Mouse (Mus musculus) urinary bladder, postnatal 25 days (tissue): ENCODE data around the gene Pde8b.
"Not testable (repeated sequence)": the region's sequence is repeated elsewhere in the genome, so short reads cannot be mapped to it uniquely, and the experiment has no call there.

Experiments used
- DNase-seq: peaks from one replicate; pipeline ENCODE4 v3.0.0; 2022; ENCODE audit warnings: low spot score

Gene Pde8b

GRCm38 (mm10) chr13:95221882-95222568, 28.1 kb downstream of the Pde8b start:
- DNase-seq, result no peak

GRCm38 (mm10) chr13:95215661-95216170, 34.4 kb downstream of the Pde8b start:
- DNase-seq, result not testable (repeated sequence)

- DNase-seq, result no peak
These were observed 37.8 kb downstream of the Pde8b start for GRCm38 (mm10) chr13:95212320-95212719.

DNA sequence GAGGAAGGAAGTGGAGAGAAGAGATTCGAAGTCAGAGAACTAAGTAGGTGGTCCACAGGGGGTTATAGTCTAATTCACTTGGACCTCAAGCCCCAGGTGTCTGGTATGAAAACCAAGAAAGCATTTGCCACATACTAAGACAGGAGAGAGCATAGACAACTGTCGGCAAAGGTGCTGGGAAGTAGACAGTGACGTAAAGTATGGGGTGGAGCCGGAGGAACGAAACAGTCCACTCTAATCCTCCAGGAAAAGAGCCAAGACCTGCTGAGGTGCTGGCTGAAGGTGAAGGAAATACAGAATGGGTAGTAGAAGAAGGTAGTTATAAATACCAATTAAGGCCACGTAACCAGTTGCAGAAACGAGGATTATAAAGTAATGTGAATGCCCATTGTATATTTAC, 42.8 kb downstream of the Pde8b start:
- not testable (repeated sequence) for DNase-seq

DNA sequence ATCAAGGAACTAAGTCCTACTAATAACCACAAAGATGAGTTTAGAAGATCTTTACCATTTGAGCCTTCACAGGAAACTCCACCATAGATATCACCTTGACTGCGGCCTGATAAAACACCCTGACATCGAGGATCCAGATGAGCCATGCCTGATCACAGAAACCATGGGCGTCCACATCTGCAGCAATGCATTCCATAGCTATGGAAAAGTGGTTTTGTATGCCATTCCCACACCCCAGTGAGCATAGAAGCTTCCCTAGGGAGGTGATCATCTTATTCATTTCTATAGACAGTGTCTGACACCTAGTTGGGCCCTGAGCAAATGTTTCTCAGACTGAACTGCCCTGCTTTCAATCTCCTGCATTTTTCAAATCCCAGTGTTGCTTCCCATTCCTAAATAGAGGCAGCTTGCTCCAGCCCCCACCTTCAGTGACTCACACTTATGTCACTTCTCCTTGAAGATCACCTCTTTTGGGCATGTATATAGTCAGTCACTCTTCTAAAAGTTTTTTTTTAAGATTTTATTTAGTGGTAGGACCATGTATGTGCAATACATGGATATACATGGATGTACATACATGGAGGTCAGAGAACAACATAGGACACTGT, 47.9 kb downstream of the Pde8b start:
- no peak for DNase-seq

- DNase-seq, result no peak
These were observed 49.3 kb downstream of the Pde8b start for GRCm38 (mm10) chr13:95200817-95201216.

GRCm38 (mm10) chr13:95200036-95200435, 50.1 kb downstream of the Pde8b start:
- no peak for DNase-seq

DNA sequence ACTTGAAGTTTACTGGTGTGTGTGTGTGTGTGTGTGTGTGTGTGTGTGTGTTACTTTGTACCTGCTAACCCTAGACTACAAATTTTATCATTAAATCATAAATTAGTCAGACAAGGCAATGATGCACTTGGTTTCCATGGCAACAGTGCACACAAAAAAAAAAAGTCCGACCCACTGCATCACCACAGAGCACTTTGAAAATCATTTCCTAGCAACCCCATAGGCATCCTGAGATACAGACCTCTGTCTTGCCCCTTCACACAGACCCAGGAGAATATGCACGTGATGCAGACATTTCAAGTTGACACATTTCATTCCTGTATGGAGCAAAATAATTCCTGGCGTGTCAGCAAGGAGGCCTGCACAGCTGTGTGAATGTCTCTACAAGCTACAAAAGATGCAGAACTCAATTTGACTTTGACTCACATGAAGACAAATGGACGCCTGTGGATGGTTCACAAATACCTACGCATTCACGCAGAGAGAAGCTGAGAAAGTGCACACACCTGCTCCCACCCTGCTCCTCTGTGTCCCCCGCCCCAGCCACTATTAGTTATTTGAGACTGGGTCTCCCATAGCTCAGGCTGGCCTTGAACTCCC, 53.9 kb downstream of the Pde8b start:
- no peak for DNase-seq

GRCm38 (mm10) chr13:95191951-95192350, 58.2 kb downstream of the Pde8b start:
- DNase-seq, result no peak

GRCm38 (mm10) chr13:95189111-95189510, 61.0 kb downstream of the Pde8b start:
- DNase-seq, result no peak

- DNase-seq, result no peak
These were observed 62.9 kb downstream of the Pde8b start for GRCm38 (mm10) chr13:95187153-95187665.

- DNase-seq, result no peak
These were observed 63.4 kb downstream of the Pde8b start for GRCm38 (mm10) chr13:95186741-95187035.

GRCm38 (mm10) chr13:95185891-95186740, 64.0 kb downstream of the Pde8b start:
- DNase-seq, result no peak

GRCm38 (mm10) chr13:95183686-95184085, 66.5 kb downstream of the Pde8b start:
- no peak for DNase-seq

DNA sequence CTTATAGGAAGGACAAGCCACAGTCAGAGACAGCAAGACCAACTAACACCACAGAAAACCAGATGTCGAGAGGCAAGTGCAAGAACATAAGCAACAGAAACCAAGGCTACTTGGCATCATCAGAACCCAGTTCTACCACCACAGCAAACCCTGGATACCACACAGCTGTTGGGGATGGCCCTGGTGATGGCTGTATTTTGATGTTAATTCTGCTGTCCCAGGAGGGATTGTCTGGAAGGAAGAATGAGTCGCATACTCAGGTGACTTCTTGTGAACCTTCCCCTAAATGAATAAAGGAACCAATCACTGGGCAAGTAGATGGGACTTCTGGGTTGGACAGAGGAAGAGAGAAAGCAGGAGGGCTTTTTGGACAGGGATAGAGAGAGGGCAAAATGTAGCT, 69.9 kb downstream of the Pde8b start:
- no peak for DNase-seq

DNA sequence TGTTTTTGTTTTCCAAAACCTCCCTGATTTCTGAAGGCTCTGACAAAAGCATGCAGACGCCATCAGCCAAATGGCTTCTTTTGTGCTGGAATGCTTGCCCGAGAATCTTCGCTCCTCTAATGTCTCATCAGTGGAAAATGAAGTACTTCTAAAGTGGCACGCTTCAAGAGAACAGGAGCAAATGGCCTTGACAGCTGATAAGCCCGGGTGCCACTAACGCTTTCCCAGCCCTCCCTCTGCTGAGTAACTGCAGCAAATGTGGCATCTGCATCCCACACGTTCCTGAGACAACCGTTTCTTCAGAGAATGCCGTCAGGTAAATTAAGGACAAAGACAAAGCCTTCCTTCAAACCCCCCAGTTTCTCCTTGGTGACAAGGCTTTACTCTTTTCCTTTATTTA, 72.8 kb downstream of the Pde8b start:
- no peak for DNase-seq

- no peak for DNase-seq
These were observed 73.7 kb downstream of the Pde8b start for GRCm38 (mm10) chr13:95176399-95176798.

DNA sequence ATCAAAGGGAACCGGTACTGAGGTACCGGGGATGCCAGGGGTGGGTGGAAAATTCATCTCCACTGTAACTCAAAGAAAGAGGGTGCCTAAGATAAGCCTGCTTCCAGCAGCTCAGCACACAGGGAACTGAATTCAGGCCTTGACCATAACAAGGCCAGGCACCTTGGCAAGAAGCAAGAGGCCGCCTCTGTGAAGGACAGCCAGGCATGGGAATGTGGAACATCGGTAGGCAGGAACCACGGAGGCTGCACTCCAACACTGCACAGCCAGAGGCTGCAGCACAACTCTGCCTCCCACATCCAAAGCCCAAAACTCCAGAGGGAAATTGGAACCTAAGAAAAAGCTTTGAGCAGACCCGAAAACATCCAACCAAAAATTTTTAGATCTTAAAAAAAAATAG, 75.9 kb downstream of the Pde8b start:
- no peak for DNase-seq

DNA sequence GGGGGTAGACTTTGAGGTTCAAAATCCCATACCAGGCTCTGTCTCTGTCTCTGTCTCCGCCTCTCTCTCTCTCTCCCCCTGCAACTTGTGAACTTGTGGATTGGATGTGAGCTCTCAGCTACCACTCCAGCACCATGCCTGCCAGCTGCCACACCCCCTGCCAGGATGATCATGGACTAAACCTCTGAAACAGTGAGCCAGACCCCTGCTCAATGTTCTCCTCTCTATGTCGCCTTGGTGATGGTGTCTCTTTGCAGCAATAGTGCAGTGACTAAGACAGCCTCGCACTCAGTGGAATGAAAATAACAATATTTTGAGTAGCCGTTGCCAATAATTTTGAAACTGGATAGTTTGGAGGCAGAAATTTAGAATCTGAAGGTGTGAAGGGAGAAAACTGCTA, 77.8 kb downstream of the Pde8b start:
- no peak for DNase-seq

DNA sequence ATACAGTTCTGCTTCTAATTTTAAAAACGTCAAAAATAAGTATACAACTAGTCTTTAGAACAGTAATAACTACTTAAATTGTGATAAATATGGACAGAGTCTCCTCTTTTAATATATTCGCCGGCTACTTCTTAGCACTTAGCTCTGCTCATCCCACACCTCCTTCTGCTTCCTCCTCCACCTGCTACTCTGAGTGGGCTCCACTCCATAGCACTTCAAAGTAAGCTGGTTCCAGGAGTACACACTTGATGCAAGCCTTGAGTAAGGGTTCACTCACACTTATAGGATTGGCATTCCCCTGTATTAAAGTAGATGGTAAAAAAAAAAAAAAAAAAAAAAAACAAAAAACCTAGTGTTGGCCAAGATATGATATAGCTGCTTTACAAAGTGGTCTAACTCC, 89.9 kb downstream of the Pde8b start:
- DNase-seq, result no peak

DNA sequence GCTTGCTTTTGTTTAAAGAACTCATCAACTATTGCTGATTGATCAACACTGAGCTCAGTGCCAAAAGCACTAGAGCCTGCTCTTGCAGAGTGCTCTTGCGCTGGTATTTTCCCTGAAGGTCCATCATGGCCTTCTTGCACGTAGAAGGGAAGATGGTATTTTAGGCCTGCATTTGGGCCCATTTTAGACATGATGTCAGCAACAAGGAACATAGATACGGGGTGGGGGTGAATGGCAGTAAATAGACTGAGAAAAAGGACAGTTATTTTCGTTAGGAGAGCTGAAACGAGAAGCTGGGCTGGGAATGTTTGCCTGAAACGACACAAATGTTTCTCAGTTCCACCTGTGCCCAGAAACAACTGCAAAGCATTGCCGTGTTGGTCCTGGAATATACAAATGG, 91.2 kb downstream of the Pde8b start:
- no peak for DNase-seq

DNA sequence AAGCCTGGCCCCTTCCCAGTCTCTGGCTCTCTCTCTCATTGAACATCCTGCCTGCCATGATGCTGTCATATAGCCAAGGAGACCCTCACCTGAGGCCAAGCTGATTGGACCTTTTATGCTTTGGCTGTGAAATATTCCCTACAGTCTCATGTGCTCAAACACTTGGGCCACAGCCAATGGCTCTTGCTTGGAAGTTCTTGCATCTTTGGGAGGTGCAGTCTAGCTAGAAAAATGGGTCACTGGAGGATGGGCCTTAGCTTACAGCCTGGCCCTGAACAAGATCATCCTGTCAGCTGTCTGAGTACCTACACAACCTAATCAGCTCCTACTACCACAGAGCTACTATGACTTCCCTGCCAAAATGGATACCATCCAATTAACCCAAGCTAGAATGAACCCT, 105.4 kb downstream of the Pde8b start:
- DNase-seq, result no peak
